Mouse (Mus musculus): ENCODE results near the gene Aaas.

Gene Aaas

DNA sequence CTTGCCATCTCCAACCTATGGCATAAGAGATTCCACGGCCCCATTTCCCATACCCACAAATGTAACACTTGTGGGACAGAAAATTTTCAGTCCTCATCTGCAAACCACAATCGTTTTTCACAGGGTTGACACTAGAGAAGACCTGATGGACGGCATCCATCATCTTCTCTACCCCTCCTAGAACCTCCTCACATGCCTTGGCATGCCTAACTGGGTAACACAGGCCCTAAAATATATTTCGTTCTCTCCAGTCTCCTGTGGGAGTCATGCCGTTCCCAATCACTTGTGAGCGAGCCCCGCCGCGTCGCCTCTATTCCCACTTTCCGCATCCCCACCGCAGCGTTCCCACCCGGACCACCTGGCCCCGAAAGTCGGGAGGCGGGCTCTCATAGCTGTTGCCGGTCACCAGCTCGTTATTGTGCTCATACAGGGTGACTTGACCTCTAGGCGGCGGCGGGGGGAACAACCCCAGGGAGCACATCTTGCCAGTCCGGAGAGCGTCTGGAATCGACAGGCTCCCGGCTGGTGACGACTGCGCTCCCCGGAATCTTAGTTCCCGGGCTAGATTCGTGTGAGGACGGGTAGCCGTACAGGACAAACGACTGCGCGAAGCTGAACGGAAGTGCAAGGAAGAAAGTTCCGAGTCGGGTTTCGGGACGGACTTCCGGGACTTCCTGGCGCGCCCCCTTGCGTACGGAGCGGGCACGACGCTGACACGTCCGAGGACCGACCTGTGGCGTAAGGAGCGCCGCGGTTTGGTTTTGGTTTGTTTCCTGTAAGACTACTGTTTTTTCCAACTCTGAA is at the start of gene Aaas:
TSS of gene Aaas (minus strand) at position 634 of the 804 bp plus-strand sequence.
- DNase-seq = peak; percentile 97

- peak; percentile 96 for DNase-seq
These were observed 49.0 kb upstream of the Aaas start for GRCm38 (mm10) chr15:102399229-102400221.

DNA sequence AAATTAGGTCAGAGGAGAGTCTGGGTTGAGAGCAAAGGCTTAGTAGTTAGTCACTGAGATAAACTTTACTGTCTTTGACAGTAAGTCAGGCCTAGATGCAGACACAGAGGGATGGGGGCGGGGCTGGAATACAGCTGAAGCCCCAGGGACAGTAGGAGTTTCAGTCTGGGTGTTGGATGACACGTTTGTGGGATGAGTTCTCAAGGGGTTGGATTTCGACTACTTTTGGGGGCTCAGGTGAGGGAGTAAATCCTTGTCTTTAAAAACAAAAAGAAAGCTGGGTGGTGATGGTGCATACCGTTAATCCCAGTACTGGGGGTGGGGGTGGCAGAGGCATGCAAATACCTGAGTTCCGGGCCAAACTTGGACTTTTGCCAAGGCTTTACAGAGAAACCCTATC is 48.1 kb upstream of the Aaas start:
- no peak for DNase-seq

DNA sequence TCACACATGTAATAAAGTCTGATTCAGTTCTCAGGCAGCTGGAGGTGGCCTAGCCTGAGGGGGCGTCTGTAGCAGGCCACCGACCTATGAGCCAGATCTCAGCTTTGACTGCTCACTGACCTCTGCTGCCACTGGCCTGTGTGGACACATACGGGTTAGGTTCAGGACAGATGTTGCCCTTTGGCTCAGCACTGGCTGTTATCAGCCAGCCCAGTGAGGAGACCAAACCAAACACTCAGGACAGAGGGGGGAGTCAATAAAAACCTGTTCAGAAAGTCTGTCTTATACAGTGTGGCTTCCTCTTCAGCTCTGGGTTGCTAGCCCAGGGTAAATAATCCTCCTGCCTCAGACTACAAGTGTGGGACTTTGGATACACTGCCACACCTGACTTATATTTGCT is 44.5 kb upstream of the Aaas start:
- no peak for DNase-seq

DNA sequence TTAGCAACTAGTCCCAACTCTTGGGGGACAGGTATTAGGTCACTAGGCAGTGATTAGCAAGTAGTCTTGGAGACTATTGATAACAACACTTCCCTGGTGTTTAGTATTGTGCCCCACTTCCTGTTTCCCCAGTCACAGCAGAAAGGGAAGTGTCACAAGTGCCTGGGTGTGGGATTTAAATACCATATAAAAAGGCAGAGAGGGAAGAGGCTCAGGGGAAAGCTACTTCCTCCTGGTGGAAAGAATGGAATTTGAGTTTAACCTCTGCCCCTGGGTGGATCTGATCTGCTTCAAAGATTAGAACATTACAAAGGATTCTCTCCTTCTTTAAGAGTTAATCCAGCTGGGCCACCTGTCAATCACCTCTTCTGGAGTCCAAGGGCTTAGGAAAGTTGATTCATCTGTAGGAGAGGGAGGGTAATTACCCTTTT is 43.0 kb upstream of the Aaas start:
- no peak for DNase-seq

- no peak for DNase-seq
These were observed 41.9 kb upstream of the Aaas start for GRCm38 (mm10) chr15:102392520-102392919.

GRCm38 (mm10) chr15:102388942-102389341 is 38.4 kb upstream of the Aaas start:
- no peak for DNase-seq

GRCm38 (mm10) chr15:102386640-102387039 is 36.1 kb upstream of the Aaas start:
- DNase-seq = no peak

DNA sequence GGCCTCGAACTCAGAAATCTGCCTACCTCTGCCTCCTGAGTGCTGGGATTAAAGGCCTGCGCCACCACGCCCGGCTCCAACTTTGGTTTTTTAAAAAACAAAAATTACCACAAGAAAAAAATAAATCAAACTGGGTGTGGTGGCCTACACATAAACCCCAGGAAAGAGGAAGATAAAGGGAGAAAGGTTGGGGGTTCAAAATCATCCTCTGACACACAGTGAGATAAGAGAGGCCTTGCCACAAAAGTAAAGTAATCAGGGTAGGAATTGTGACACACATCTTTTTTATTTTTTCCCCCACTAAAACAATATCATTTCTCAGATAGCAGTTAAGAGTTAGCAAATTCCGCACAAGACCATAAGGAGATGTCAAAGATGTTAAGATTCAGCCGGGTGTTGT is 33.1 kb upstream of the Aaas start:
- DNase-seq = no peak

- peak; percentile 92 for DNase-seq
These were observed 31.0 kb upstream of the Aaas start for GRCm38 (mm10) chr15:102381575-102381974.

- DNase-seq = peak; percentile 88
These were observed 27.3 kb upstream of the Aaas start for GRCm38 (mm10) chr15:102377810-102378262.

DNA sequence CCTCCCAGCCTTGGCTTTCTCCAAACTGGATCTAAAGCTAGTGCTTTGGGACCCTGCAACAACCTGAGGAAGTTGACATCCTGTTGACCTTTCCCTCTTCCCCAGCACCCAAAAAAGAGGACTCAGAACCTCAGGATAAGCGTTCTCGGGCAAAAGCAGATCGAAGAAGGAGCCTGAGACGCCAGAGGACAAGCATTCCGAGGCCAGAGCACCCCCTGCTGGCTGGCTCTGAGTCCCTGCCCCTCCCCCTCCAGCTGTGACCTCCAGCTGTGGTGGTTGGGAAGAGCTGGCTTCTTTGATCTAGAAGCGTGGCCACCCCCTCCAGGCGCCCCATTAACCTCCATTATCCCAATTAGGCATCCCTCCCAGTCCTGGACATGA is 26.6 kb upstream of the Aaas start:
- DNase-seq = peak; percentile 93

DNA sequence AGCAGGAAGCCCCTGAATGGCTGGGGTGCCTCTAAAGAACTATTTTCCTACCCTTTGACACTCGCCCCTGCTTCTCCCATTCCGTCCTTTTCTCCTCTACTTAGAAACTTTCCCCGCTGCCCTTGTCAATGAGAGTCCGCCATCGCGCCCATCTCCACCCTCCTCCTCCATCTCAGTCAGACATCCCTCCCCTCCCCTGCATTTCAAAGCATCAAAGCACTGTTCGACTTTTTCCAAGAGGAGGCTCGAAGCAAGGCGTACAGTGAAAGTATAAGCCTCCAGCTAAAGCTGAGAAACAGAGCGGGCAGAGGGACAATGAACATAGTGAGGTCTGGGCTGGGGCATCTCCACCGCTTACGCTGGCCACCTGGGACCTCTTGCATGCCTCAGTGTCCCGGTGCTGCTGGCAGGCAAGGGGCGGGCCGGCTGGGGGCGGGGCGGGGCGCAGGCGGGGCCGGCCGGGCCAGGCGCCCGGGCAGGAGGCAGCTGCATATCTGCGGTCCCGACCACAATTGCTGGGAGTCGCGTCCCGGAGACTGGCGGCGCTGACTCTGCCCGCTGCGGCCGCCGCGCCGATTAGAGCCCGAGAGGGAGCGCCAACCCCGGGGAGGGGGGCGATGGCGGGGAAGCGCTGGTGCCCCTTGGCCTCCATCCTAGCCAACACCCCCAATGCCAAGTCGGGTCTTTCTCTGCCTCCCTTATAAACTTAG is 26.0 kb upstream of the Aaas start:
- DNase-seq = peak; percentile 76

DNA sequence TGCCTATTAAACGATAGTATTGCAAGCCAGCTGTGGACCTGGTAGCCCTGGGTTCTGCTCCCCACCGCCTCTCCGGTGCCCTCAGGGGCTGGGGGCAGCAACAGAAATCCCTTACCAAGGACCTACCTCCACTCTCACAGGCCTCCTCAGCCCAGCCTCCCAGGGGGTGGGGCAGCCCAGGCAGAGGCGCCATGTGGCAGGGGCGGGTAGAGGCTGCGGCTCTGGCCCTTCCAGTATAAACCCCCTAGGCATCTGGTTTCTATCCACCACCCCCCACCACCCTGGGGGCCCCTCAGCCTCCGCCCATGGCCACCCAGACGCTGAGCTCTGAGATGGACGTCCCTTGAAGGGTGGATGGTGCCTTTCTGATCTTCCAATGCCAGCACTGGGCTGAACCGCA is 20.2 kb upstream of the Aaas start:
- DNase-seq = no peak

GRCm38 (mm10) chr15:102369972-102370371 is 19.4 kb upstream of the Aaas start:
- no peak for DNase-seq

DNA sequence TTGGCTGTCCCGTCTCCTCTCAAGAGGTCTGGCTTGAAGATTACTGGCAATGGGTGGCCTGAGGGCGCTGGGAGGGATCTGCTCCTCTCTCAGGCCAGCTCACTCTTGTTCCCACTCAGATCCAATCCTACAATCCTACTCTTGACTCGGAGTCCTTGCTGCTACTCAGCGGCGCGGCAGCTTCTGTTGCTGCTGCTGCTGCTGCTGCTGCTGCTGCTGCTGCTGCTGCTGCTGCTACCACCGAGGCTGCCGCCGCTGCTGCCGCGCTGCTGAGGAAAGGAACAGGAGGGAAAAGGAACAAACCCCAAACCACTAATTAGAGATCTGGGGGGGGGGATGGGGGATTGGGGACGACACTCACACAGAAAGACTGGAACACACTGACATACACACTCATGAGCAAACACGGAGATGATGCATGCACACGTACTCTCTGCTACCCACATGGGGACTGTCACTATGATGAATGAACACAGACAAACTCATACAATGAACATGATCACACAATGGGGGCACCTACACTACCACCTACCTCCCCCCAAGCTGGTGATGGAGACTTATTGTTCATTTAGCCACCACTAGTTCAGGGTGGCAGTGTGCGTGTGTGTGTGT is 16.3 kb upstream of the Aaas start, which contains the start of gene Sp7:
TSS of gene Sp7 (minus strand) at position 450 of the 612 bp plus-strand sequence.
- DNase-seq = no peak

GRCm38 (mm10) chr15:102366238-102366637 is 15.7 kb upstream of the Aaas start:
- no peak for DNase-seq

- DNase-seq = no peak
These were observed 14.1 kb upstream of the Aaas start for GRCm38 (mm10) chr15:102364678-102365077.

DNA sequence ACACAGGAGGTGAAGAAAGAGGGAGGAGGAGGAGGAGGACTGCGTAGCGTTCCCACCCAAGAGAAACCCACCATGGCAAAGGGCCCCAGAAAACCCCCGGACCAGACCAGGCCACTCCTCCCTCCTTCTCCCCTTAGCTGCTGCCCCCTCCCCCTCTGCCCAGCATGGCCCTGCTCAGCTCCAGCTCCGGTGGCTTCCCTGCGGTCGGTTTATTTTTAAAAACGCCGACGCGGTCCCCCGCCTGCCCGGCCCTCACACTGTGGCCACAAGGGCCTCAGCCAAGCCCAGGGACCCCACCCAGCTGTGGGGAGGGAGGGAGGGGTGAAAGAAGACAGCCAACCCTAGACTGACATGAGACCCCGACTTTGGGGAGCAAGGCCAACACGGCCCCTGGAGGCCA is 12.1 kb upstream of the Aaas start:
- DNase-seq = peak; percentile 18

DNA sequence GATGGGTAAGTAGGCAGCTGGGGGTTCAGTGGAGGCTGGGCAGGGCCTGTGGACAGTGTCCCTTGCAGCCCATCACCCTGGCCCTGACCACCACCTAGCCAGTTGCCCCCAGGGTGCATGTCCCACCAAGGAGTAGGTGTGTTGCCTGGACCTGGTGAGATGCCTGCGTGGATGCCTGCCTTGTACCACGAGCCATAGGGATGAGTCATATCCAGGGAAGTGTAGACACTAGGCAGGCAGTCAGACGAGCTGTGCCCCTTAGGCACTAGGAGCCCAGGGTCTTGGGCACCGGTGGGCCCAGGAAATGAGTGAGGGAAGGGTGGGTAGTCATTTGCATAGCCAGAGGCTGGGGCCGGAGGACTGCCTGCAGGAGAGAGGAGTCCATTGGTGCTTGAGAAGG is 8.3 kb upstream of the Aaas start:
- no peak for DNase-seq

- peak; percentile 16 for DNase-seq
These were observed 7.6 kb upstream of the Aaas start for GRCm38 (mm10) chr15:102358126-102358525.

Measured in kidney, postnatal 14 days (tissue).